Mouse (Mus musculus) CH12.LX (cell line): Measurements from ENCODE around the gene Plin3.

Experiments
- CTCF ChIP-seq, 2 experiments: IDR thresholded peaks in 1 of 2; conservative IDR thresholded peaks in 1 of 2; 2 replicates each; pipeline ENCODE4 v1.5.1; 2011 to 2012; ENCODE audit warnings: low read depth in 2 of 2, low read length in 2 of 2, improper control_type of control experiment in 1 of 2, inconsistent platforms in 1 of 2, mild to moderate bottlenecking in 1 of 2, moderate library complexity in 1 of 2
- EP300 ChIP-seq: IDR thresholded peaks from 2 replicates; pipeline ENCODE4 v1.6.1; 2011; ENCODE audit warnings: low read length, improper control_type of control experiment
- GABPA ChIP-seq: IDR thresholded peaks from 2 replicates; pipeline ENCODE4 v1.6.1; 2012; ENCODE audit warnings: low read depth, low read length, improper control_type of control experiment, inconsistent platforms; ENCODE audit not compliant: insufficient replicate concordance
- PAX5 ChIP-seq: IDR thresholded peaks from 2 replicates; pipeline ENCODE4 v1.6.1; 2012; ENCODE audit warnings: low read length, inconsistent platforms, mixed read lengths

- TF ChIP-seq EP300, result no peak
- no peak for TF ChIP-seq GABPA
- no peak for TF ChIP-seq CTCF (conservative IDR thresholded peaks at IDR 0.05 in 1 of 2, IDR thresholded peaks at IDR 0.05 in 1 of 2; ENCODE audit: low read depth in 2 of 2, low read length in 2 of 2)
- no peak for TF ChIP-seq PAX5
Observed at GRCm38 (mm10) chr17:56275842-56276480, 16.7 kb downstream of the Plin3 start.
